Mouse (Mus musculus) MEL (cell line): ENCODE results near the gene Onecut3. TPM values are rescaled to one million over a fixed set of nuclear protein-coding genes. Genes with fewer than 3 reads are reported as not detected.

Experiments
- DNase-seq: peaks from one replicate; pipeline ENCODE4 v3.0.0; 2011; ENCODE audit warnings: low read depth, low spot score
- H3K27ac ChIP-seq: 2 replicates; pipeline ENCODE4 v1.5.1; 2012; ENCODE audit warnings: low read depth, mild to moderate bottlenecking, control low read depth, low read length, moderate library complexity; ENCODE audit not compliant: control insufficient read depth
- H3K27me3 ChIP-seq, 2 experiments: fragments of 150-350 bp in 1 of 2; sonication (generic) in 1 of 2; 2 replicates each; pipeline ENCODE4 v1.6.1; 2012; ENCODE audit warnings: low read length in 2 of 2, mild to moderate bottlenecking in 2 of 2, improper control_type of control experiment in 1 of 2, moderate library complexity in 1 of 2; ENCODE audit not compliant: insufficient read depth in 2 of 2, control insufficient read depth in 1 of 2
- H3K36me3 ChIP-seq, 2 experiments: 2 replicates each; pipeline ENCODE4 v1.6.1; 2012 to 2014; ENCODE audit warnings: low read length in 2 of 2, improper control_type of control experiment in 1 of 2, inconsistent platforms in 1 of 2, mild to moderate bottlenecking in 1 of 2; ENCODE audit not compliant: insufficient read depth in 2 of 2, control insufficient read depth in 1 of 2
- H3K4me1 ChIP-seq, 2 experiments: fragments of 150-350 bp in 1 of 2; sonication (generic) in 1 of 2; 2 replicates each; pipeline ENCODE4 v1.6.1; 2012; ENCODE audit warnings: low read length in 2 of 2, improper control_type of control experiment in 1 of 2, mild to moderate bottlenecking in 1 of 2; ENCODE audit not compliant: insufficient read depth in 2 of 2, control insufficient read depth in 1 of 2
- H3K4me3 ChIP-seq, 2 experiments: fragments of 150-350 bp in 1 of 2; sonication (generic) in 1 of 2; 2 replicates each; pipeline ENCODE4 v1.5.1; 2012; ENCODE audit warnings: low read depth in 2 of 2, low read length in 2 of 2, mild to moderate bottlenecking in 2 of 2, moderate library complexity in 2 of 2, control low read depth in 1 of 2, improper control_type of control experiment in 1 of 2; ENCODE audit not compliant: control insufficient read depth in 1 of 2, insufficient read depth in 1 of 2
- H3K79me2 ChIP-seq: 2 replicates; pipeline ENCODE4 v1.6.1; 2012; ENCODE audit warnings: mild to moderate bottlenecking, low read length, moderate library complexity; ENCODE audit not compliant: control insufficient read depth, poor library complexity, insufficient read depth
- H3K9ac ChIP-seq: 2 replicates; pipeline ENCODE4 v1.6.1; 2012; ENCODE audit warnings: low read depth, mild to moderate bottlenecking, control low read depth, low read length, moderate library complexity; ENCODE audit not compliant: control insufficient read depth, poor library complexity, severe bottlenecking
- H3K9me3 ChIP-seq: fragments of 150-350 bp; sonication (generic); replicated peaks from 2 replicates; pipeline ENCODE4 v1.6.1; 2012; ENCODE audit warnings: mild to moderate bottlenecking, low read length, improper control_type of control experiment, moderate library complexity; ENCODE audit not compliant: insufficient read depth
- BHLHE40 ChIP-seq: IDR thresholded peaks from 2 replicates; pipeline ENCODE4 v1.6.1; 2012; ENCODE audit warnings: low read depth, mild to moderate bottlenecking, inconsistent platforms, low read length, improper control_type of control experiment, borderline replicate concordance
- CHD1 ChIP-seq: IDR thresholded peaks from 2 replicates; pipeline ENCODE4 v1.6.1; 2012; ENCODE audit warnings: low read depth, mild to moderate bottlenecking, inconsistent platforms, low read length, improper control_type of control experiment
- CHD2 ChIP-seq: IDR thresholded peaks from 2 replicates; pipeline ENCODE4 v1.6.1; 2011; ENCODE audit warnings: low read length, improper control_type of control experiment
- CTCF ChIP-seq, 3 experiments: IDR thresholded peaks in 2 of 3; conservative IDR thresholded peaks in 1 of 3; 2 replicates each; pipeline ENCODE4 v1.5.1; 2011 to 2012; ENCODE audit warnings: low read length in 3 of 3, low read depth in 2 of 3, mild to moderate bottlenecking in 2 of 3, improper control_type of control experiment in 1 of 3, inconsistent platforms in 1 of 3, mixed read lengths in 1 of 3, moderate library complexity in 1 of 3; ENCODE audit not compliant: control insufficient read depth in 1 of 3, insufficient read depth in 1 of 3, poor library complexity in 1 of 3, severe bottlenecking in 1 of 3
- E2F4 ChIP-seq: IDR thresholded peaks from 2 replicates; pipeline ENCODE4 v1.6.1; 2011; ENCODE audit warnings: low read depth, low read length, improper control_type of control experiment, borderline replicate concordance
- ELF1 ChIP-seq: IDR thresholded peaks from 2 replicates; pipeline ENCODE4 v1.6.1; 2014; ENCODE audit warnings: low read depth, mild to moderate bottlenecking, inconsistent platforms, low read length, improper control_type of control experiment, moderate library complexity
- EP300 ChIP-seq, 2 experiments: IDR thresholded peaks; 2 replicates each; pipeline ENCODE4 v1.6.1; 2011; ENCODE audit warnings: improper control_type of control experiment in 2 of 2, low read length in 2 of 2, low read depth in 1 of 2, mild to moderate bottlenecking in 1 of 2
- ETS1 ChIP-seq: IDR thresholded peaks from 2 replicates; pipeline ENCODE4 v1.6.1; 2012; ENCODE audit warnings: low read depth, mild to moderate bottlenecking, inconsistent platforms, low read length, improper control_type of control experiment, moderate library complexity
- HCFC1 ChIP-seq: IDR thresholded peaks from 2 replicates; pipeline ENCODE4 v1.6.1; 2012; ENCODE audit warnings: low read depth, mild to moderate bottlenecking, inconsistent platforms, low read length, improper control_type of control experiment, moderate library complexity
- JUND ChIP-seq: IDR thresholded peaks from 2 replicates; pipeline ENCODE4 v1.6.1; 2011; ENCODE audit warnings: low read depth, mild to moderate bottlenecking, improper control_type of control experiment, low read length
- MAX ChIP-seq: IDR thresholded peaks from 2 replicates; pipeline ENCODE4 v1.6.1; 2011; ENCODE audit warnings: low read length, improper control_type of control experiment
- MXI1 ChIP-seq: IDR thresholded peaks from 2 replicates; pipeline ENCODE4 v1.6.1; 2011; ENCODE audit warnings: mild to moderate bottlenecking, low read depth, low read length, improper control_type of control experiment
- MYB ChIP-seq: IDR thresholded peaks from 2 replicates; pipeline ENCODE4 v1.6.1; 2011; ENCODE audit warnings: mild to moderate bottlenecking, low read depth, low read length, improper control_type of control experiment
- MYC ChIP-seq: IDR thresholded peaks from 2 replicates; pipeline ENCODE4 v1.6.1; 2011; ENCODE audit warnings: low read depth, mild to moderate bottlenecking, low read length, improper control_type of control experiment, moderate library complexity
- NRF1 ChIP-seq: IDR thresholded peaks from 2 replicates; pipeline ENCODE4 v1.6.1; 2014; ENCODE audit warnings: low read depth, mild to moderate bottlenecking, inconsistent platforms, low read length, improper control_type of control experiment, moderate library complexity; ENCODE audit not compliant: poor library complexity, insufficient read depth, severe bottlenecking
- POLR2AphosphoS2 ChIP-seq: IDR thresholded peaks from 2 replicates; pipeline ENCODE4 v1.6.1; 2011; ENCODE audit warnings: low read length, improper control_type of control experiment
- RAD21 ChIP-seq: IDR thresholded peaks from 2 replicates; pipeline ENCODE4 v1.6.1; 2011; ENCODE audit warnings: mild to moderate bottlenecking, low read depth, low read length, improper control_type of control experiment
- RCOR1 ChIP-seq: IDR thresholded peaks from 2 replicates; pipeline ENCODE4 v1.6.1; 2012; ENCODE audit warnings: low read depth, mild to moderate bottlenecking, inconsistent platforms, low read length, improper control_type of control experiment
- SIN3A ChIP-seq: IDR thresholded peaks from 2 replicates; pipeline ENCODE4 v1.6.1; 2012; ENCODE audit warnings: low read length, improper control_type of control experiment, inconsistent platforms
- SMC3 ChIP-seq: IDR thresholded peaks from 2 replicates; pipeline ENCODE4 v1.6.1; 2011; ENCODE audit warnings: low read depth, low read length, improper control_type of control experiment
- TAL1 ChIP-seq: IDR thresholded peaks from 2 replicates; pipeline ENCODE4 v1.6.1; 2012; ENCODE audit warnings: mild to moderate bottlenecking, inconsistent platforms, low read length, moderate library complexity, mixed read lengths
- TBP ChIP-seq: IDR thresholded peaks from 2 replicates; pipeline ENCODE4 v1.8.0; 2011; ENCODE audit warnings: low read depth, low read length, improper control_type of control experiment
- TCF12 ChIP-seq: IDR thresholded peaks from 2 replicates; pipeline ENCODE4 v1.6.1; 2014; ENCODE audit warnings: low read depth, mild to moderate bottlenecking, inconsistent platforms, low read length, improper control_type of control experiment, moderate library complexity
- UBTF ChIP-seq: IDR thresholded peaks from 2 replicates; pipeline ENCODE4 v1.6.1; 2012; ENCODE audit warnings: low read depth, mild to moderate bottlenecking, inconsistent platforms, low read length, improper control_type of control experiment, moderate library complexity, borderline replicate concordance; ENCODE audit not compliant: insufficient read depth
- USF1 ChIP-seq: IDR thresholded peaks from 2 replicates; pipeline ENCODE4 v1.6.1; 2014; ENCODE audit warnings: low read depth, mild to moderate bottlenecking, inconsistent platforms, low read length, improper control_type of control experiment, moderate library complexity
- ZC3H11A ChIP-seq: IDR thresholded peaks from 2 replicates; pipeline ENCODE4 v1.6.1; 2012; ENCODE audit warnings: low read depth, mild to moderate bottlenecking, inconsistent platforms, low read length, improper control_type of control experiment
- ZKSCAN1 ChIP-seq: IDR thresholded peaks from 2 replicates; pipeline ENCODE4 v1.6.1; 2012; ENCODE audit warnings: low read depth, mild to moderate bottlenecking, inconsistent platforms, low read length, improper control_type of control experiment, moderate library complexity
- ZMIZ1 ChIP-seq: IDR thresholded peaks from 2 replicates; pipeline ENCODE4 v1.6.1; 2012; ENCODE audit warnings: low read depth, mild to moderate bottlenecking, inconsistent platforms, low read length, improper control_type of control experiment, moderate library complexity
- ZNF384 ChIP-seq: IDR thresholded peaks from 2 replicates; pipeline ENCODE4 v1.6.1; 2012; ENCODE audit warnings: low read depth, mild to moderate bottlenecking, inconsistent platforms, low read length, improper control_type of control experiment
- polyA plus RNA-seq, 2 experiments: library from polyadenylated mRNA; stranded (reverse) in 1 of 2; unstranded in 1 of 2; fragments of >175 nt in 1 of 2; fragments of >200 nt in 1 of 2; gene quantifications; 2 replicates each; pipeline versions ENCODE4 v1.2.1 to v1.2.4; 2012; ENCODE audit warnings: low replicate concordance in 2 of 2, low read depth in 1 of 2; ENCODE audit not compliant: insufficient read length in 2 of 2, insufficient read depth in 1 of 2, missing spikeins in 1 of 2
- total RNA-seq: library from RNA; depleted of rRNA; stranded (reverse); fragments of 300-350 nt; gene quantifications from 2 replicates; pipeline ENCODE4 v1.2.3, GENCODE M21; 2012

The Onecut3 gene
- total and polyA plus RNA-seq, 3 experiments = not detected

DNA sequence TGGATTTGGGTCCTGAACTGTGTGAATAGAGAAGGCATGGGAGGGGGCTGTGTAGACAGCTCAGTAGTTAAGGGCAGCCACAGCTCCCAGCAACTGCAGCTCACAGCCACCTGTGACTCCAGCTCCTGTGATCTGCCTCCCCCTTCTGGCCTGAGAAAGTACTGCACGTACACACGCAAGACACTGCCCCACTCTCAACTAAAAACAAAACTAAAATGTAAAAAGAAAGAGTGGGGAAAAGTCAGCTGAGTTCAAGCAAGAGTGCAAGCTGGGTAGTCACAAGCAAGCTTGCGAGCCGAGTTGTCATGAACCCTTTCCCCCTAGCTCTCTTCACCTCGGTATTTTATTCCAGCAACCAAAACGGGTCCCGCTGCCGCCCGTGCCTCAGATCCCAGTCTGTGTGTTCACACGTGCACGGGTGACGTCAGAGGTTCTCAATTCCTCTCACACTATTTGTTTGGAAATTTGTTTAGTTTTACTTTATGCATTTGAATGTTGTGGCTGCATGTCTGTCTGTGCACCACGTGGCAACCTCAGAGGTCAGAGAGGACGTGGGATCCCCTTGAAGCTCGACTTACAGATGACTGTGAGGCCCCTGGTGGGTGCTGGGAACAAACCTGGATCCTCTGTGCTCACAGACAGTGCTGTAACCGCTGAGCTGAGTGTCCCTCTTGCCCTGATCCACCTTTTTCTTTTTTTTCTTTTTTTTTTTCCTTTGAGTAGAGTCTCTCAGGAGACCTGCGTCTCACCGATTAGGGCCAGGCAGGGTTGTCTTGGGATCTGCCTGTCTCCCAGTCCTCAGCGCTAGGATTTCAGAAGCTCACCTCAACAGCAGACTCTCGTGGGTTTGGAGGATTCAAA, 15.0 kb downstream of the Onecut3 start:
- Histone ChIP-seq H3K4me1 (0 out of 4 replicates have a peak, but pooled peaks cover 0 to 4% of the 10 kb centered on the region in 2 experiments), H3K4me3 (peak overlapping the region; percentile 68 to 74), H3K27me3 (no peaks in the 10 kb centered on the region; a peak in 1 of 4 replicates), H3K9me3 (no peaks in the 10 kb centered on the region), H3K9ac (peak overlapping the region; percentile 82), H3K27ac (peak overlapping the region; percentile 41), H3K79me2 (no peaks in the 10 kb centered on the region; the same call in 1 of the 2 replicates), H3K36me3 (peaks cover 0 to 4% of the 10 kb centered on the region in 2 experiments; a peak in 1 of 4 replicates)
- TF ChIP-seq TAL1 (no peak), ZKSCAN1 (no peak), MYB (no peak), MXI1 (peak; percentile 93), USF1 (peak; percentile 69), ZNF384 (peak; percentile 56), TBP (0 out of 2 replicates have a peak, but pooled peaks have one; percentile 42), RAD21 (peak; percentile 79), BHLHE40 (peak; percentile 95), JUND (0 out of 2 replicates have a peak, but pooled peaks have one; percentile 7), CHD1 (no peak), POLR2AphosphoS2 (no peak), UBTF (no peak), MYC (peak; percentile 95), MAX (peak; percentile 90), E2F4 (no peak), NRF1 (no peak), ZC3H11A (peak; percentile 70), TCF12 (no peak), RCOR1 (no peak), SIN3A (peak; percentile 81), HCFC1 (no peak), EP300 (IDR thresholded peaks at IDR 0.05; ENCODE audit: low read depth in 1 of 2, low read length in 2 of 2) (0 out of 4 replicates have a peak, but pooled peaks of 1 of the 2 experiments have one; percentile 9), SMC3 (peak; percentile 80), CHD2 (no peak), CTCF (IDR thresholded peaks at IDR 0.05 in 2 of 3, conservative IDR thresholded peaks at IDR 0.05 in 1 of 3; ENCODE audit: control insufficient read depth in 1 of 3, insufficient read depth in 1 of 3, low read depth in 2 of 3, low read length in 3 of 3, poor library complexity in 1 of 3, severe bottlenecking in 1 of 3) (peak; percentile 87 to 94 (median 93)), ZMIZ1 (no peak), ELF1 (no peak), ETS1 (peak; percentile 7; the same call in 1 of the 2 replicates)
- peak; percentile 90 for DNase-seq
